Mouse (Mus musculus): ENCODE data around the gene Gpn3. TPM values are rescaled to one million over a fixed set of nuclear protein-coding genes. Genes with fewer than 3 reads are reported as not detected.
A peak's percentile ranks its signal among the peaks of the same experiment; 100 is the strongest.

Gene Gpn3
- polyA plus RNA-seq, 1 experiment from 2014 or later, result 82.9 TPM

- H3K4me3 ChIP-seq, result peak overlapping the region; percentile 91
- H3K4me1 ChIP-seq, result peaks cover 13% of the 10 kb centered on the region
- WGBS, result 18% methylated on average over 19 of the region's 19 CpGs
- peaks cover 20% of the 10 kb centered on the region for H3K36me3 ChIP-seq
- H3K9me3 ChIP-seq (replicated peaks), result no peaks in the 10 kb centered on the region
- DNase-seq (ENCODE audit: low spot score), result peak; percentile 31
- H3K27ac ChIP-seq (replicated peaks), result peak overlapping the region; percentile 85
- H3K27me3 ChIP-seq (ENCODE audit: low read depth, poor library complexity, severe bottlenecking), result no peaks in the 10 kb centered on the region
Observed at GRCm38 (mm10) chr5:122392227-122393004, 20.7 kb downstream of the Gpn3 start.

- H3K27ac ChIP-seq (replicated peaks), result no peak overlapping the region
- 52% methylated on average over 2 of the region's 2 CpGs for WGBS
- H3K4me1 ChIP-seq, result peaks cover 13% of the 10 kb centered on the region
- no peaks in the 10 kb centered on the region for H3K27me3 ChIP-seq (ENCODE audit: low read depth, poor library complexity, severe bottlenecking)
- DNase-seq (ENCODE audit: low spot score), result peak; percentile 67
- H3K4me3 ChIP-seq, result 0 out of 2 replicates have a peak overlapping the region, but pooled peaks have one; percentile 91
- no peaks in the 10 kb centered on the region for H3K9me3 ChIP-seq (replicated peaks)
- peaks cover 33% of the 10 kb centered on the region for H3K36me3 ChIP-seq
Observed at GRCm38 (mm10) chr5:122393887-122394286, 22.2 kb downstream of the Gpn3 start.

GRCm38 (mm10) chr5:122396791-122397190 lies 25.1 kb downstream of the Gpn3 start:
- H3K27me3 ChIP-seq (ENCODE audit: low read depth, poor library complexity, severe bottlenecking), result no peaks in the 10 kb centered on the region
- peaks cover 13% of the 10 kb centered on the region for H3K4me1 ChIP-seq
- DNase-seq (ENCODE audit: low spot score), result no peak
- peaks cover 61% of the 10 kb centered on the region for H3K36me3 ChIP-seq
- no peak overlapping the region for H3K27ac ChIP-seq (replicated peaks)
- 89% methylated on average over 10 of the region's 10 CpGs for WGBS
- no peak overlapping the region for H3K4me3 ChIP-seq
- H3K9me3 ChIP-seq (replicated peaks), result no peaks in the 10 kb centered on the region

- no peak overlapping the region for H3K4me3 ChIP-seq
- H3K36me3 ChIP-seq, result peaks cover 68% of the 10 kb centered on the region
- WGBS, result 94% methylated on average over 8 of the region's 8 CpGs
- H3K4me1 ChIP-seq, result peaks cover 9% of the 10 kb centered on the region
- H3K27me3 ChIP-seq (ENCODE audit: low read depth, poor library complexity, severe bottlenecking), result no peaks in the 10 kb centered on the region
- DNase-seq (ENCODE audit: low spot score), result no peak
- H3K27ac ChIP-seq (replicated peaks), result no peak overlapping the region
- no peaks in the 10 kb centered on the region for H3K9me3 ChIP-seq (replicated peaks)
Observed at GRCm38 (mm10) chr5:122397495-122397894, 25.8 kb downstream of the Gpn3 start.

GRCm38 (mm10) chr5:122399871-122400270 lies 28.2 kb downstream of the Gpn3 start:
- Histone ChIP-seq H3K27me3 (ENCODE audit: low read depth, poor library complexity, severe bottlenecking) (no peaks in the 10 kb centered on the region), H3K4me1 (no peaks in the 10 kb centered on the region), H3K36me3 (peaks cover 86% of the 10 kb centered on the region), H3K9me3 (replicated peaks) (no peaks in the 10 kb centered on the region), H3K4me3 (no peak overlapping the region), H3K27ac (replicated peaks) (no peak overlapping the region)
- 97% methylated on average over 8 of the region's 8 CpGs for WGBS
- DNase-seq (ENCODE audit: low spot score), result no peak

GRCm38 (mm10) chr5:122400628-122401302 lies 29.1 kb downstream of the Gpn3 start:
- Histone ChIP-seq H3K4me3 (no peak overlapping the region), H3K27ac (replicated peaks) (no peak overlapping the region), H3K27me3 (ENCODE audit: low read depth, poor library complexity, severe bottlenecking) (no peaks in the 10 kb centered on the region), H3K36me3 (peaks cover 91% of the 10 kb centered on the region), H3K9me3 (replicated peaks) (no peaks in the 10 kb centered on the region), H3K4me1 (no peaks in the 10 kb centered on the region)
- no peak for DNase-seq (ENCODE audit: low spot score)
- WGBS, result 90% methylated on average over 18 of the region's 18 CpGs

GRCm38 (mm10) chr5:122401303-122401640 lies 29.6 kb downstream of the Gpn3 start:
- H3K4me3 ChIP-seq, result no peak overlapping the region
- H3K9me3 ChIP-seq (replicated peaks), result no peaks in the 10 kb centered on the region
- peak; percentile 64 for DNase-seq (ENCODE audit: low spot score)
- H3K36me3 ChIP-seq, result peaks cover 96% of the 10 kb centered on the region
- H3K27me3 ChIP-seq (ENCODE audit: low read depth, poor library complexity, severe bottlenecking), result no peaks in the 10 kb centered on the region
- H3K27ac ChIP-seq (replicated peaks), result no peak overlapping the region
- 25% methylated on average over 8 of the region's 8 CpGs for WGBS
- no peaks in the 10 kb centered on the region for H3K4me1 ChIP-seq

- H3K9me3 ChIP-seq (replicated peaks), result peaks cover 7% of the 10 kb centered on the region; the same call in 1 of the 2 replicates
- H3K27ac ChIP-seq (replicated peaks), result no peak overlapping the region
- H3K4me3 ChIP-seq, result no peak overlapping the region
- DNase-seq (ENCODE audit: low spot score), result no peak
- no peaks in the 10 kb centered on the region for H3K4me1 ChIP-seq
- H3K27me3 ChIP-seq (ENCODE audit: low read depth, poor library complexity, severe bottlenecking), result no peaks in the 10 kb centered on the region
- WGBS, result 93% methylated on average over 13 of the region's 13 CpGs
- H3K36me3 ChIP-seq, result peaks cover 98% of the 10 kb centered on the region
Observed at GRCm38 (mm10) chr5:122402160-122402559, 30.5 kb downstream of the Gpn3 start.

- peaks cover 98% of the 10 kb centered on the region for H3K36me3 ChIP-seq
- H3K27ac ChIP-seq (replicated peaks), result no peak overlapping the region
- no peaks in the 10 kb centered on the region for H3K27me3 ChIP-seq (ENCODE audit: low read depth, poor library complexity, severe bottlenecking)
- H3K4me3 ChIP-seq, result no peak overlapping the region
- peaks cover 7% of the 10 kb centered on the region; the same call in 1 of the 2 replicates for H3K9me3 ChIP-seq (replicated peaks)
- H3K4me1 ChIP-seq, result no peaks in the 10 kb centered on the region
- 89% methylated on average over 5 of the region's 5 CpGs for WGBS
- no peak for DNase-seq (ENCODE audit: low spot score)
Observed at GRCm38 (mm10) chr5:122402772-122403171, 31.1 kb downstream of the Gpn3 start.

GRCm38 (mm10) chr5:122403362-122403761 lies 31.7 kb downstream of the Gpn3 start:
- Histone ChIP-seq H3K4me3 (no peak overlapping the region), H3K27ac (replicated peaks) (no peak overlapping the region), H3K36me3 (peaks cover 93% of the 10 kb centered on the region), H3K4me1 (no peaks in the 10 kb centered on the region), H3K27me3 (ENCODE audit: low read depth, poor library complexity, severe bottlenecking) (no peaks in the 10 kb centered on the region), H3K9me3 (replicated peaks) (peaks cover 7% of the 10 kb centered on the region; the same call in 1 of the 2 replicates)
- 94% methylated on average over 12 of the region's 12 CpGs for WGBS
- DNase-seq (ENCODE audit: low spot score), result no peak

GRCm38 (mm10) chr5:122405537-122405936 lies 33.9 kb downstream of the Gpn3 start:
- Histone ChIP-seq H3K4me1 (no peaks in the 10 kb centered on the region), H3K27ac (replicated peaks) (no peak overlapping the region), H3K4me3 (no peak overlapping the region), H3K9me3 (replicated peaks) (peaks cover 10% of the 10 kb centered on the region; the same call in 1 of the 2 replicates), H3K27me3 (ENCODE audit: low read depth, poor library complexity, severe bottlenecking) (no peaks in the 10 kb centered on the region), H3K36me3 (peaks cover 82% of the 10 kb centered on the region)
- 97% methylated on average over 10 of the region's 10 CpGs for WGBS
- DNase-seq (ENCODE audit: low spot score), result no peak

- no peaks in the 10 kb centered on the region for H3K27me3 ChIP-seq (ENCODE audit: low read depth, poor library complexity, severe bottlenecking)
- H3K4me1 ChIP-seq, result no peaks in the 10 kb centered on the region
- DNase-seq (ENCODE audit: low spot score), result no peak
- WGBS, result 87% methylated on average over 19 of the region's 19 CpGs
- H3K9me3 ChIP-seq (replicated peaks), result peaks cover 10% of the 10 kb centered on the region; the same call in 1 of the 2 replicates
- peaks cover 38% of the 10 kb centered on the region for H3K36me3 ChIP-seq
- no peak overlapping the region for H3K4me3 ChIP-seq
- H3K27ac ChIP-seq (replicated peaks), result no peak overlapping the region
Observed at GRCm38 (mm10) chr5:122409692-122410645, 38.3 kb downstream of the Gpn3 start.

All from midbrain, embryonic 10.5 days (tissue).